Mouse (Mus musculus): ENCODE results near the gene Cd300e.

DNA sequence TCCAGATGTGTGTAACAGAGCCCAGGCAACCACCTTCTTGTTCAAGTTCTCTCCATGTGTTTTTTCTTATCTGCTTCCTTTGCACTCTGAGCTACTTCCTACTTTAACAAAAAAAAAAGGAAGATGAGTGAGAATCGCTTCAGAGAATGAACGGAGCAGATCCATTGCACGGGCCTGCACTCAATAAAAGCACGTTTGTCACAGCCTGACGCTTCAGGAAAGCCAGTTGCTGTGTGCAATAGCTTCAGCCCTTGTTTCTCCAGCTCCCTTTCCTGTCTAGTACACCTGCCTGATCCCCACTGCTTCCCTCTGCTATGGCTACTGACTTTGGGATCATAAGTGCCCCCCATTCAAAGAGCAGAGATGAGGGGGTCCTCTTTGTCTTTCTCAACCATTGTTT lies at the start of gene Cd300e:
- no peak for TF ChIP-seq CTCF (conservative IDR thresholded peaks at IDR 0.05; ENCODE audit: insufficient read depth, insufficient read length, low read depth, low read length)
- TF ChIP-seq POLR2A (IDR thresholded peaks at IDR 0.05; ENCODE audit: low read depth, low read length) = no peak

Data from kidney, adult 2 months (tissue).